Mouse (Mus musculus) liver, postnatal 0 days (tissue): ENCODE measurements around the gene Vamp2.

ENCODE experiments used
- CTCF ChIP-seq: sonication (generic); IDR thresholded peaks from 2 replicates; pipeline ENCODE4 v1.5.1; 2016; ENCODE audit warnings: antibody characterized with exemption, low read depth
- EP300 ChIP-seq: IDR thresholded peaks from 2 replicates; pipeline ENCODE4 v1.6.1; 2016; ENCODE audit warnings: antibody characterized with exemption, low read depth, mild to moderate bottlenecking

- TF ChIP-seq CTCF (no peak), EP300 (no peak)
Measured at GRCm38 (mm10) chr11:69073951-69074775, 14.1 kb upstream of the Vamp2 start.
